In genomic region chr4:156087398-156088087, GRCm38 (mm10) we compare ENCODE assay signal across 30 mouse cellular contexts. TPM values are rescaled to one million over a fixed set of nuclear protein-coding genes. Genes with fewer than 3 reads are reported as not detected.
A peak's percentile ranks its signal among the peaks of the same experiment; 100 is the strongest.
DNase-seq lines count a peak whose midpoint lies in the region; ATAC-seq and TF ChIP-seq lines count a peak whose summit lies in the region.
"Had no signal": no experiment of that assay in that cellular context is flagged by ENCODE, and none has a peak within 500 bp of the region (broad histone marks: within the 10 kb centered on the region; RNA-seq: fewer than 3 reads in every experiment).

No protein-coding gene starts in this region.

- no peak for TF ChIP-seq POLR2A in CH12.LX (IDR thresholded peaks at IDR 0.05; ENCODE audit: low read depth, low read length)

- 0 out of 2 replicates have a peak, but pooled peaks have one; percentile 36 for TF ChIP-seq EP300 in CH12.LX (IDR thresholded peaks at IDR 0.05; ENCODE audit: low read length)

- no peaks in the 10 kb centered on the region for H3K9me3 ChIP-seq in CH12.LX (replicated peaks; ENCODE audit: low read length)
- no peaks in the 10 kb centered on the region for H3K9me3 ChIP-seq in intestine, embryonic 15.5 days
- H3K9me3 ChIP-seq: embryonic facial prominence, embryonic 12.5 days; heart, embryonic 13.5 days; hindbrain, embryonic 13.5 days; limb, embryonic 12.5 days; liver, embryonic 12.5 days had no signal

- H3K4me2 ChIP-seq in CH12.LX (ENCODE audit: insufficient read depth, low read depth, poor library complexity, severe bottlenecking): peak overlapping the region; percentile 70
- 0 out of 2 replicates have a peak overlapping the region, but pooled peaks have one; percentile 19 for H3K4me2 ChIP-seq in intestine, embryonic 15.5 days (replicated peaks)
- H3K4me2 ChIP-seq: embryonic facial prominence, embryonic 12.5 days; heart, embryonic 13.5 days; hindbrain, embryonic 13.5 days; limb, embryonic 12.5 days; liver, embryonic 12.5 days had no signal

- H3K4me1 ChIP-seq in CH12.LX (ENCODE audit: control insufficient read depth in 1 of 2, insufficient read depth in 2 of 2): peaks cover 7 to 49% of the 10 kb centered on the region in 2 experiments; a peak in 3 of 4 replicates
- H3K4me1 ChIP-seq in intestine, embryonic 15.5 days (replicated peaks): peaks cover 3% of the 10 kb centered on the region; the same call in 1 of the 2 replicates
- H3K4me1 ChIP-seq: hindbrain, embryonic 13.5 days had no signal

- no peaks in the 10 kb centered on the region for H3K36me3 ChIP-seq in CH12.LX (replicated peaks in 1 of 2; ENCODE audit: control insufficient read depth in 1 of 2, insufficient read depth in 1 of 2, low read length in 1 of 2)
- H3K36me3 ChIP-seq in intestine, embryonic 15.5 days: no peaks in the 10 kb centered on the region
- H3K36me3 ChIP-seq: embryonic facial prominence, embryonic 12.5 days; heart, embryonic 13.5 days; hindbrain, embryonic 13.5 days; limb, embryonic 12.5 days; liver, embryonic 12.5 days had no signal

- no peaks in the 10 kb centered on the region for H3K79me2 ChIP-seq in CH12.LX (replicated peaks; ENCODE audit: control insufficient read depth, extremely low read depth, insufficient read depth, poor library complexity, severe bottlenecking)

- dilution Hi-C loops in CH12.LX (cut with MboI; ENCODE audit: extremely low pct_ligation_motif_present, extremely low pct_unique_long_range_greater_than_20kb, low sequenced_read_pairs): no loop called here

- peak; percentile 60 for ATAC-seq in intestine, embryonic 15.5 days
- ATAC-seq in neutrophil, adult 5-6 weeks (ENCODE audit: extremely low read depth, insufficient number of reproducible peaks, low FRiP score, poor library complexity, severe bottlenecking): peak; percentile 84
- ATAC-seq: forebrain, postnatal 0 days; liver, embryonic 12.5 days; midbrain, embryonic 16.5 days; Patski had no signal

- peak; percentile 33 for DNase-seq in 416B (ENCODE audit: low read depth)
- peak; percentile 51 for DNase-seq in CH12.LX (ENCODE audit: extremely low read depth)
- no peak for DNase-seq in c-Kit-positive CD71-positive TER-119-positive erythroid progenitor cells, embryonic 14.5 days (ENCODE audit: low spot score)
- no peak for DNase-seq in embryo, embryonic 10.5 days (ENCODE audit: low spot score)
- DNase-seq in left cerebral cortex, postnatal 10 days (ENCODE audit: extremely low spot score in 1 of 2, low spot score in 2 of 2): no peak
- no peak for DNase-seq in cerebellum, adult 9-11 months
- DNase-seq: adrenal gland, postnatal 10 days; cerebellum, adult 8-10 months; forebrain, postnatal 0 days; gastrocnemius, postnatal 25 days; heart, adult 2 months; heart, postnatal 14 days; kidney, adult 8-10 months; kidney, postnatal 14 days; layer of hippocampus, postnatal 36 days; lung, adult 2 months; lung, postnatal 14 days; right cerebral cortex, adult 18-20 months; thymus, postnatal 25 days had no signal

- H3K27me3 ChIP-seq in CH12.LX (replicated peaks): no peaks in the 10 kb centered on the region
- H3K27me3 ChIP-seq in intestine, embryonic 15.5 days (replicated peaks): no peaks in the 10 kb centered on the region
- H3K27me3 ChIP-seq: embryonic facial prominence, embryonic 12.5 days; heart, embryonic 13.5 days; hindbrain, embryonic 13.5 days; limb, embryonic 12.5 days; liver, embryonic 12.5 days; Patski had no signal

- H3K9ac ChIP-seq in CH12.LX (ENCODE audit: insufficient read depth, low read depth): peak overlapping the region; percentile 24; the same call in 1 of the 2 replicates
- no peak overlapping the region for H3K9ac ChIP-seq in intestine, embryonic 15.5 days
- H3K9ac ChIP-seq: embryonic facial prominence, embryonic 12.5 days; forebrain, postnatal 0 days; heart, embryonic 13.5 days; hindbrain, embryonic 13.5 days; limb, embryonic 12.5 days; liver, embryonic 12.5 days had no signal

- H3K4me3 ChIP-seq in CH12.LX (replicated peaks in 1 of 3; ENCODE audit: low read depth in 2 of 3, low read length in 2 of 3, poor library complexity in 1 of 3): no peak overlapping the region
- no peak overlapping the region for H3K4me3 ChIP-seq in intestine, embryonic 15.5 days (replicated peaks)
- H3K4me3 ChIP-seq: embryonic facial prominence, embryonic 12.5 days; heart, adult 2 months; heart, embryonic 13.5 days; hindbrain, embryonic 13.5 days; limb, embryonic 12.5 days; liver, embryonic 12.5 days had no signal

- 16% methylated on average over 5 of the region's 5 CpGs for WGBS in intestine, embryonic 15.5 days

- in situ Hi-C loops in CH12.LX (cut with MboI; ENCODE audit: low pct_ligation_motif_present, low pct_unique_long_range_greater_than_20kb, low sequenced_read_pairs): no loop called here

- intact Hi-C loops in left cerebral cortex, postnatal 10 days (cut with DNase I): no loop called here

- H3K27ac ChIP-seq in CH12.LX (ENCODE audit: insufficient read depth, low read depth): no peak overlapping the region
- no peak overlapping the region for H3K27ac ChIP-seq in intestine, embryonic 15.5 days
- H3K27ac ChIP-seq: embryonic facial prominence, embryonic 12.5 days; heart, adult 2 months; heart, embryonic 13.5 days; hindbrain, embryonic 13.5 days; limb, embryonic 12.5 days; liver, embryonic 12.5 days had no signal

- no peak for TF ChIP-seq RAD21 in CH12.LX (IDR thresholded peaks at IDR 0.05; ENCODE audit: low read depth, low read length)

- TF ChIP-seq CTCF in CH12.LX (conservative IDR thresholded peaks at IDR 0.05 in 1 of 2, IDR thresholded peaks at IDR 0.05 in 1 of 2; ENCODE audit: low read depth in 2 of 2, low read length in 2 of 2): no peak

TF ChIP-seq in CH12.LX, 34 proteins besides CTCF, POLR2A, EP300 and RAD21:
- TF ChIP-seq CHD2 (IDR thresholded peaks at IDR 0.05; ENCODE audit: low read length) (peak; percentile 52; the same call in 1 of the 2 replicates), NELFE (IDR thresholded peaks at IDR 0.05; ENCODE audit: low read depth, low read length) (no peak), ELF1 (IDR thresholded peaks at IDR 0.05; ENCODE audit: low read depth, low read length) (peak; percentile 66), MYC (IDR thresholded peaks at IDR 0.05; ENCODE audit: low read depth, low read length) (no peak), MXI1 (IDR thresholded peaks at IDR 0.05; ENCODE audit: low read depth, low read length) (no peak), TBP (conservative IDR thresholded peaks at IDR 0.05; ENCODE audit: low read depth, low read length) (no peak), MAFK (IDR thresholded peaks at IDR 0.05; ENCODE audit: insufficient replicate concordance, low read length) (no peak)
TF ChIP-seq in CH12.LX: peak in this region for 2.

RNA-seq across cellular contexts. Expression of gene 9430015G10Rik, which starts 22.2 kb away (rescaled TPM):
- total RNA-seq in CH12.LX (2012; rRNA removed) (34.3 and 37.7 TPM in 2 replicates), CH12.LX (2014; rRNA removed) (29.8 and 31.1 TPM in 2 replicates)
- 29.8 and 33.2 TPM in 2 replicates for polyA plus RNA-seq in CH12.LX (2012; ENCODE audit: insufficient read length, low read depth)
- 22.2 and 22.8 TPM in 2 replicates for polyA plus RNA-seq in intestine, embryonic 15.5 days (2015; fragmentation: Nextera tagmentation; extraction: Ambion mirVana)
- 32.6 and 33.3 TPM in 2 replicates for total RNA-seq in neutrophil, adult 5-6 weeks (2017)
- 10 to 100 TPM; 26.5 to 27.9 TPM for total RNA-seq in left cerebral cortex, postnatal 10 days (2021)

RNA-seq across cellular contexts. Expression of gene Ttll10, which starts 28.3 kb away (rescaled TPM):
- total RNA-seq in CH12.LX (2012; rRNA removed) (0.04 TPM in 1 of 2 replicates, not detected in the other), CH12.LX (2014; rRNA removed) (not detected in 2 replicates)
- not detected in 2 replicates for polyA plus RNA-seq in CH12.LX (2012; ENCODE audit: insufficient read length, low read depth)
- 3.1 and 3.9 TPM in 2 replicates for polyA plus RNA-seq in intestine, embryonic 15.5 days (2015; fragmentation: Nextera tagmentation; extraction: Ambion mirVana)
- total RNA-seq in neutrophil, adult 5-6 weeks (2017): not detected in 2 replicates
- not detected for total RNA-seq in left cerebral cortex, postnatal 10 days (2021)
- total RNA-seq: forebrain, postnatal 0 days; gastrocnemius, postnatal 25 days; heart, adult 2 months; heart, postnatal 14 days; left cerebral cortex, postnatal 14 days had no signal
- polyA plus RNA-seq: hindbrain, embryonic 13.5 days; midbrain, embryonic 16.5 days; neural tube, embryonic 14.5 days had no signal

RNA-seq across cellular contexts. Expression of gene Rnf223, which starts 42.8 kb away (rescaled TPM):
- total RNA-seq in CH12.LX (2012; rRNA removed): 0.21 and 0.29 TPM in 2 replicates
- 0.07 and 0.18 TPM in 2 replicates for total RNA-seq in CH12.LX (2014; rRNA removed)
- 0.55 and 0.80 TPM in 2 replicates for polyA plus RNA-seq in CH12.LX (2012; ENCODE audit: insufficient read length, low read depth)
- 0.06 and 0.18 TPM in 2 replicates for polyA plus RNA-seq in intestine, embryonic 15.5 days (2015; fragmentation: Nextera tagmentation; extraction: Ambion mirVana)
- 0.25 and 0.58 TPM in 2 replicates for total RNA-seq in neutrophil, adult 5-6 weeks (2017)
- total RNA-seq in left cerebral cortex, postnatal 10 days (2021): under 1 TPM; 0.22 to 0.34 TPM
- total RNA-seq: gastrocnemius, postnatal 25 days had no signal

Comparison
In these comparisons a context has a peak if more than half of its experiments do, and no peak if none do; other contexts are left out.
1. DNase-seq: peak in 416B (single experiment) and CH12.LX (single experiment); none in c-Kit-positive CD71-positive TER-119-positive erythroid progenitor cells, embryonic 14.5 days (single experiment), embryo, embryonic 10.5 days (single experiment), left cerebral cortex, postnatal 10 days (0 of 2) and cerebellum, adult 9-11 months (single experiment).